Mouse (Mus musculus): ENCODE measurements around the gene Exoc2.

- TF ChIP-seq GATA1 (IDR thresholded peaks at IDR 0.05; ENCODE audit: low read length), result no peak
- no peak for TF ChIP-seq TAL1 (IDR thresholded peaks at IDR 0.05; ENCODE audit: low read length)
Observed at GRCm38 (mm10) chr13:30910889-30911288, 63.0 kb downstream of the Exoc2 start.

Data from erythroblast, embryonic 14.5 days (primary cell).